Mouse (Mus musculus) heart, adult 2 months (tissue): ENCODE measurements around the gene Prss8.

Source experiments
- CTCF ChIP-seq: fragments of 200-600 bp; IDR thresholded peaks from 2 replicates; pipeline ENCODE4 v1.8.1; 2022; ENCODE audit warnings: antibody characterized with exemption, mild to moderate bottlenecking, moderate library complexity
- EP300 ChIP-seq: fragments of 200-500 bp; IDR thresholded peaks from 2 replicates; pipeline ENCODE4 v1.6.1; 2011; ENCODE audit warnings: low read depth, low read length, control low read depth; ENCODE audit not compliant: insufficient read depth
- POLR2A ChIP-seq: fragments of 200-500 bp; IDR thresholded peaks from 2 replicates; pipeline ENCODE4 v1.6.1; 2011; ENCODE audit warnings: mild to moderate bottlenecking, low read depth, low read length, control low read depth; ENCODE audit not compliant: insufficient read depth

- TF ChIP-seq POLR2A, result no peak
- TF ChIP-seq CTCF, result no peak
- TF ChIP-seq EP300, result no peak
Measured at GRCm38 (mm10) chr7:127888821-127889220, 41.1 kb downstream of the Prss8 start.
